Mouse (Mus musculus) midbrain, postnatal 0 days (tissue): ENCODE results near the gene Lamb3. TPM values are rescaled to one million over a fixed set of nuclear protein-coding genes. Genes with fewer than 3 reads are reported as not detected.

ENCODE experiments used
- ATAC-seq: fragments of 200-750 bp; cut with Nextera tagmentation; 2 replicates; pipeline ENCODE4 v1.8.0; 2017; ENCODE audit warnings: moderate number of reproducible peaks, mild to moderate bottlenecking, moderate TSS enrichment, moderate library complexity; ENCODE audit not compliant: low FRiP score
- DNase-seq: peaks from one replicate; pipeline ENCODE4 v3.0.0-alpha.2; 2015; ENCODE audit warnings: low spot score
- H3K27ac ChIP-seq: fragments of 300-500 bp; sonication (generic); 2 replicates; pipeline ENCODE4 v1.5.1; 2014; ENCODE audit warnings: low read depth, mild to moderate bottlenecking, low read length, mixed read lengths
- H3K27me3 ChIP-seq: fragments of 300-500 bp; sonication (generic); 2 replicates; pipeline ENCODE4 v1.6.1; 2014; ENCODE audit warnings: low read length, control low read depth, mixed read lengths; ENCODE audit not compliant: insufficient read depth
- H3K36me3 ChIP-seq: fragments of 300-500 bp; sonication (generic); 2 replicates; pipeline ENCODE4 v1.6.1; 2014; ENCODE audit warnings: low read length, control low read depth, mixed read lengths; ENCODE audit not compliant: insufficient read depth
- H3K4me1 ChIP-seq: fragments of 300-500 bp; sonication (generic); 2 replicates; pipeline ENCODE4 v1.6.1; 2014; ENCODE audit warnings: mild to moderate bottlenecking, control low read depth, antibody characterized with exemption, low read length, mixed read lengths; ENCODE audit not compliant: insufficient read depth
- H3K4me2 ChIP-seq: fragments of 300-500 bp; sonication (generic); 2 replicates; pipeline ENCODE4 v1.6.1; 2014; ENCODE audit warnings: low read depth, mild to moderate bottlenecking, low read length, mixed read lengths; ENCODE audit not compliant: poor library complexity, severe bottlenecking
- H3K4me3 ChIP-seq: fragments of 300-500 bp; sonication (generic); 2 replicates; pipeline ENCODE4 v1.5.1; 2014; ENCODE audit warnings: low read depth, mild to moderate bottlenecking, low read length, moderate library complexity
- H3K9ac ChIP-seq: fragments of 300-500 bp; sonication (generic); replicated peaks from 2 replicates; pipeline ENCODE4 v1.6.1; 2014; ENCODE audit warnings: mild to moderate bottlenecking, low read length, moderate library complexity, mixed read lengths; ENCODE audit not compliant: poor library complexity, severe bottlenecking
- H3K9me3 ChIP-seq: fragments of 300-500 bp; sonication (generic); 2 replicates; pipeline ENCODE4 v1.6.1; 2016; ENCODE audit warnings: low read length, control low read depth
- CTCF ChIP-seq: IDR thresholded peaks from 2 replicates; pipeline ENCODE4 v1.5.1; 2016; ENCODE audit warnings: antibody characterized with exemption, mild to moderate bottlenecking
- WGBS: fragments of 180-500 bp; shearing (Covaris S2); extraction: QIAGEN DNeasy Blood & Tissue Kit; methylation state at CpG from one replicate; pipeline ENCODE4 v1.1.7; 2014; 5-methylcytosine and 5-hydroxymethylcytosine counted together
- polyA plus RNA-seq: library from polyadenylated mRNA; unstranded; fragments of >200 nt; fragmentation: Nextera tagmentation; extraction: Ambion mirVana; gene quantifications from 2 replicates; pipeline ENCODE4 v1.2.1, GENCODE M21; 2015
- total RNA-seq: library from RNA; depleted of rRNA; stranded (reverse); fragments of >200 nt; gene quantifications from 2 replicates; pipeline ENCODE4 v1.2.3, GENCODE M21; 2014

The Lamb3 gene
- total and polyA plus RNA-seq, 2 experiments from 2014 or later, result 0.82 to 1.4 TPM

GRCm38 (mm10) chr1:193329557-193329956 is 122.1 kb downstream of the Lamb3 start:
- Histone ChIP-seq H3K4me2 (no peak overlapping the region), H3K27ac (no peak overlapping the region), H3K36me3 (no peaks in the 10 kb centered on the region), H3K27me3 (no peaks in the 10 kb centered on the region), H3K9me3 (no peaks in the 10 kb centered on the region), H3K9ac (no peak overlapping the region), H3K4me1 (peaks cover 2% of the 10 kb centered on the region; the same call in 1 of the 2 replicates), H3K4me3 (no peak overlapping the region)
- 72% methylated on average over 9 of the region's 9 CpGs for WGBS
- no peak for ATAC-seq
- no peak for DNase-seq
- TF ChIP-seq CTCF, result no peak

- Histone ChIP-seq H3K9ac (no peak overlapping the region), H3K27me3 (no peaks in the 10 kb centered on the region), H3K36me3 (no peaks in the 10 kb centered on the region), H3K4me2 (no peak overlapping the region), H3K9me3 (no peaks in the 10 kb centered on the region), H3K4me3 (no peak overlapping the region), H3K27ac (no peak overlapping the region), H3K4me1 (peaks cover 7% of the 10 kb centered on the region; the same call in 1 of the 2 replicates)
- peak; percentile 89 for TF ChIP-seq CTCF
- 36% methylated on average over 10 of the region's 10 CpGs for WGBS
- ATAC-seq (peak; percentile 84), DNase-seq (peak; percentile 93)
Measured at GRCm38 (mm10) chr1:193330172-193330571, 122.7 kb downstream of the Lamb3 start.

GRCm38 (mm10) chr1:193330626-193331025 is 123.1 kb downstream of the Lamb3 start:
- no peak overlapping the region for H3K9ac ChIP-seq
- H3K36me3 ChIP-seq, result no peaks in the 10 kb centered on the region
- H3K27me3 ChIP-seq, result no peaks in the 10 kb centered on the region
- H3K4me2 ChIP-seq, result no peak overlapping the region
- no peak overlapping the region for H3K27ac ChIP-seq
- H3K9me3 ChIP-seq, result no peaks in the 10 kb centered on the region
- ATAC-seq, result no peak
- H3K4me1 ChIP-seq, result peaks cover 7% of the 10 kb centered on the region; the same call in 1 of the 2 replicates
- no peak overlapping the region for H3K4me3 ChIP-seq
- no peak for TF ChIP-seq CTCF
- DNase-seq, result no peak
- 80% methylated on average over 7 of the region's 7 CpGs for WGBS

DNA sequence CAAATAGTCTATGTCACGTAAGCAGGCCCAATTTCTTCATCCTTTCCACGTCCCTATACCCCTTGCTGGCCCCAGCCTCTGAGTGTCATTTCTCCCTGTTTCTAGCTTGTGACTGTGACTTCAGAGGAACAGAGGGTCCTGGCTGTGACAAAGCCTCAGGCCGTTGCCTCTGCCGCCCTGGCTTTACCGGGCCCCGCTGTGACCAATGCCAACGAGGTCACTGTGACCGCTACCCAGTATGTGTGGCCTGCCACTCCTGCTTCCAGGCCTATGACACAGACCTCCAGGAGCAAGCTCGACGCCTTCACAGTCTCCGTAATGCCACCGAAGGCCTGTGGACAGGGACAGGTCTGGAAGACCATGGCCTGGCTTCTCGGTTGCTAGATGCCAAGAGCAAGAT is 124.5 kb downstream of the Lamb3 start:
- no peaks in the 10 kb centered on the region for H3K9me3 ChIP-seq
- TF ChIP-seq CTCF, result no peak

GRCm38 (mm10) chr1:193332671-193333070 is 125.2 kb downstream of the Lamb3 start:
- no peak for TF ChIP-seq CTCF
- ATAC-seq, result no peak
- H3K27me3 ChIP-seq, result no peaks in the 10 kb centered on the region
- peaks cover 7% of the 10 kb centered on the region; the same call in 1 of the 2 replicates for H3K4me1 ChIP-seq
- H3K4me3 ChIP-seq, result no peak overlapping the region
- WGBS, result 78% methylated on average over 1 of the region's 1 CpGs
- no peaks in the 10 kb centered on the region for H3K36me3 ChIP-seq
- no peak overlapping the region for H3K4me2 ChIP-seq
- no peak for DNase-seq
- no peaks in the 10 kb centered on the region for H3K9me3 ChIP-seq
- no peak overlapping the region for H3K27ac ChIP-seq
- H3K9ac ChIP-seq, result no peak overlapping the region

More for the DNA sequence above, 124.5 kb downstream of the Lamb3 start:
- Histone ChIP-seq H3K4me3 (no peak overlapping the region), H3K27me3 (no peaks in the 10 kb centered on the region), H3K4me2 (no peak overlapping the region), H3K36me3 (no peaks in the 10 kb centered on the region), H3K27ac (no peak overlapping the region), H3K9ac (no peak overlapping the region), H3K4me1 (peaks cover 7% of the 10 kb centered on the region; the same call in 1 of the 2 replicates)
- ATAC-seq, result no peak
- 87% methylated on average over 13 of the region's 13 CpGs for WGBS
- DNase-seq, result no peak

DNA sequence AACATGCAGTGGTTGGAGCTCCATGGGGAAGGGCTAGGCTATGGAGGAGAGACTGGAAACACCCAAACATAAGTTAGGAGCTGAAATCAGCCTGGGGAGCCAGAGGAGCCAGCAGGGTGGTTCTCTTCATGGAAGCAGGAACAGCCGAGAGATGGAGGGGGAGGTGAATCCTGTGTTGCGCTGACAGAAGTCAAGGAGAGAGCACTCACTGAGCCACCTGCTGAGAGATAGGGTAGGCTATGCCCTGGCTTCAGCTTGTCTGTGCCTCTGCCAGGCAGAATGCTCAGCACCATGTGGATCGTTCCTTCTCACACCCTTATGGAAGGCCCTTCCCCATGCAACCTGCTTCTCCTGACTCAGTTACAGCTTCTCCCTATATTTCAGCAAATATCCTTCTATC is 126.3 kb downstream of the Lamb3 start:
- no peak overlapping the region for H3K4me2 ChIP-seq
- DNase-seq (no peak), ATAC-seq (no peak)
- H3K4me1 ChIP-seq, result peaks cover 11% of the 10 kb centered on the region; the same call in 1 of the 2 replicates
- H3K9ac ChIP-seq, result no peak overlapping the region
- H3K36me3 ChIP-seq, result no peaks in the 10 kb centered on the region
- no peak for TF ChIP-seq CTCF
- H3K27ac ChIP-seq, result no peak overlapping the region
- no peaks in the 10 kb centered on the region for H3K9me3 ChIP-seq
- WGBS, result 82% methylated on average over 3 of the region's 3 CpGs
- no peaks in the 10 kb centered on the region for H3K27me3 ChIP-seq
- no peak overlapping the region for H3K4me3 ChIP-seq
